Mouse (Mus musculus) ES-E14 (cell line): ENCODE measurements around the gene Atl1. TPM values are rescaled to one million over a fixed set of nuclear protein-coding genes. Genes with fewer than 3 reads are reported as not detected.

Source experiments
- DNase-seq: peaks from one replicate; pipeline ENCODE4 v3.0.0-alpha.2; 2013; ENCODE audit warnings: low read depth, low spot score
- H3K27ac ChIP-seq: 2 replicates; pipeline ENCODE4 v1.5.1; 2012; ENCODE audit warnings: low read depth, mild to moderate bottlenecking, low read length, moderate library complexity, mixed read lengths; ENCODE audit not compliant: poor library complexity, insufficient read depth, severe bottlenecking
- H3K36me3 ChIP-seq: 2 replicates; pipeline ENCODE4 v1.6.1; 2012; ENCODE audit warnings: mild to moderate bottlenecking, low read length, moderate library complexity, mixed read lengths; ENCODE audit not compliant: control insufficient read depth, poor library complexity, insufficient read depth, severe bottlenecking
- H3K4me1 ChIP-seq, 2 experiments: fragments of 150-350 bp in 1 of 2; sonication (generic) in 1 of 2; 2 replicates each; pipeline ENCODE4 v1.6.1; 2012; ENCODE audit warnings: low read length in 2 of 2, mild to moderate bottlenecking in 1 of 2, mixed read lengths in 1 of 2; ENCODE audit not compliant: control insufficient read depth in 2 of 2, insufficient read depth in 2 of 2, poor library complexity in 1 of 2
- H3K4me3 ChIP-seq, 2 experiments: fragments of 150-350 bp in 1 of 2; sonication (generic) in 1 of 2; 2 replicates each; pipeline ENCODE4 v1.5.1; 2012; ENCODE audit warnings: low read length in 2 of 2, low read depth in 1 of 2, mild to moderate bottlenecking in 1 of 2, mixed read lengths in 1 of 2; ENCODE audit not compliant: insufficient read depth in 1 of 2, poor library complexity in 1 of 2, severe bottlenecking in 1 of 2
- H3K9ac ChIP-seq: 2 replicates; pipeline ENCODE4 v1.6.1; 2012; ENCODE audit warnings: low read depth, mild to moderate bottlenecking, low read length, mixed read lengths; ENCODE audit not compliant: poor library complexity, insufficient read depth, severe bottlenecking
- H3K9me3 ChIP-seq: fragments of 150-350 bp; sonication (generic); 2 replicates; pipeline ENCODE4 v1.6.1; 2012; ENCODE audit warnings: low read depth, mild to moderate bottlenecking, low read length; ENCODE audit not compliant: control insufficient read depth, insufficient read depth
- CHD2 ChIP-seq: IDR thresholded peaks from 2 replicates; pipeline ENCODE4 v1.6.1; 2014; ENCODE audit warnings: mild to moderate bottlenecking, low read depth, low read length, inconsistent platforms
- HCFC1 ChIP-seq: IDR thresholded peaks from 2 replicates; pipeline ENCODE4 v1.6.1; 2012; ENCODE audit warnings: low read length, inconsistent platforms, borderline replicate concordance; ENCODE audit not compliant: insufficient read depth
- MAFK ChIP-seq: IDR thresholded peaks from 2 replicates; pipeline ENCODE4 v1.6.1; 2014; ENCODE audit warnings: mild to moderate bottlenecking, low read depth, low read length, inconsistent platforms; ENCODE audit not compliant: insufficient read depth
- ZC3H11A ChIP-seq: IDR thresholded peaks from 2 replicates; pipeline ENCODE4 v1.6.1; 2012; ENCODE audit warnings: low read depth, mild to moderate bottlenecking, inconsistent platforms, low read length, borderline replicate concordance
- ZNF384 ChIP-seq: IDR thresholded peaks from 2 replicates; pipeline ENCODE4 v1.6.1; 2012; ENCODE audit warnings: low read depth, low read length, inconsistent platforms
- in situ Hi-C, 2 experiments: fragments of 600-800 bp; cut with MboI; formaldehyde crosslinking; loops; one replicate each; pipeline ENCODE4 v1.15.1; 2025; ENCODE audit warnings: low sequenced_read_pairs in 2 of 2, inconsistent platforms in 1 of 2; ENCODE audit not compliant: unreplicated experiment in 2 of 2
- total RNA-seq: library from RNA; depleted of rRNA; stranded (reverse); fragments of 300-350 nt; gene quantifications from 2 replicates; pipeline ENCODE4 v1.2.3, GENCODE M21; 2012; rRNA removed

Atl1 gene
- total RNA-seq, 1 experiment = 2.5 TPM

GRCm38 (mm10) chr12:70010356-70010755, 117.9 kb downstream of the Atl1 start:
- Histone ChIP-seq H3K4me1 (no peaks in the 10 kb centered on the region), H3K4me3 (no peak overlapping the region), H3K36me3 (no peaks in the 10 kb centered on the region), H3K9ac (no peak overlapping the region), H3K9me3 (no peaks in the 10 kb centered on the region), H3K27ac (no peak overlapping the region)
- no peak for DNase-seq
- in situ Hi-C loops = no loop called here
- TF ChIP-seq ZNF384 (no peak), HCFC1 (no peak), CHD2 (no peak), MAFK (no peak), ZC3H11A (no peak)

- H3K27ac ChIP-seq = no peak overlapping the region
- no peak overlapping the region for H3K4me3 ChIP-seq
- DNase-seq = no peak
- no peak overlapping the region for H3K9ac ChIP-seq
- H3K36me3 ChIP-seq = no peaks in the 10 kb centered on the region
- H3K4me1 ChIP-seq = no peaks in the 10 kb centered on the region
- in situ Hi-C loops = no loop called here
- no peaks in the 10 kb centered on the region for H3K9me3 ChIP-seq
- TF ChIP-seq ZNF384 = no peak
- no peak for TF ChIP-seq MAFK
- TF ChIP-seq HCFC1 = no peak
- no peak for TF ChIP-seq ZC3H11A
- TF ChIP-seq CHD2 = no peak
Measured at GRCm38 (mm10) chr12:70011681-70012080, 119.3 kb downstream of the Atl1 start.

DNA sequence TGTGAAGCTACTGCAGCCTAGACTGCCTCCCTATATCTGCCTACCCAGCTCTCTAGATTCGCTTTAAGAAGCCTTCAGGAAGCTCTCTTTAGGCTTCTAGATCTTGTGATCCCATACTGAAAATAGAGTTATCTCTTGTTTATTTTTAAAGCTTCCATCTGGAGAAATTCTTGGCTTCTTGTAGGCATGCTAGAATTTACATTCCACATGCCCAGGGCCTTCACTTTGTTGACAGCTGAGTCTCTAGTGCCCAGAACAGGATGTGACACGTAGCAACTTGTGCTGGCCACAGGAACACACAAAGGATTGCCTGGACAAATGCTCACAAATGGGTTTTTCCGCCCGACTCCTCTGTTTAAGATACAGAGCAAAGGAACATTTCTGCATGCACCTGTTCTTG, 123.5 kb downstream of the Atl1 start:
- TF ChIP-seq CHD2 (no peak), ZC3H11A (no peak), ZNF384 (no peak), HCFC1 (no peak), MAFK (no peak)
- H3K9me3 ChIP-seq = no peaks in the 10 kb centered on the region
- H3K9ac ChIP-seq = no peak overlapping the region
- H3K27ac ChIP-seq = no peak overlapping the region
- no peak overlapping the region for H3K4me3 ChIP-seq
- in situ Hi-C loops = no loop called here
- H3K36me3 ChIP-seq = no peaks in the 10 kb centered on the region
- peaks cover 0 to 4% of the 10 kb centered on the region in 2 experiments; a peak in 1 of 4 replicates for H3K4me1 ChIP-seq
- DNase-seq = no peak

Other genes starting within 250 kb of the Atl1 start
- 3.5 and 6.9 TPM in 2 replicates for gene Sos2, start 210.8 kb upstream of the Atl1 start, total RNA-seq
- 23.3 and 28.2 TPM in 2 replicates for gene L2hgdh, start 167.7 kb upstream of the Atl1 start, total RNA-seq
- gene Atp5s, start 167.7 kb upstream of the Atl1 start, total RNA-seq = 7.9 and 9.6 TPM in 2 replicates
- 0.90 and 3.0 TPM in 2 replicates for gene Cdkl1, start 101.3 kb upstream of the Atl1 start, total RNA-seq
- 22.5 and 29.8 TPM in 2 replicates for gene Map4k5, start 586 bp downstream of the Atl1 start, total RNA-seq
- 17.0 and 17.8 TPM in 2 replicates for gene Sav1, start 94.4 kb downstream of the Atl1 start, total RNA-seq
- 9.0 and 13.9 TPM in 2 replicates for gene Nin, start 221.1 kb downstream of the Atl1 start, total RNA-seq